Mouse (Mus musculus) embryonic facial prominence, embryonic 11.5 days (tissue): ENCODE measurements around the gene Tpcn2. TPM values are rescaled to one million over a fixed set of nuclear protein-coding genes. Genes with fewer than 3 reads are reported as not detected.

ENCODE experiments used
- ATAC-seq: fragments of 200-750 bp; cut with Nextera tagmentation; replicated peaks from 2 replicates; pipeline ENCODE4 v1.8.0; 2017; ENCODE audit warnings: low read depth; ENCODE audit not compliant: insufficient number of reproducible peaks, low FRiP score, low TSS enrichment
- DNase-seq: peaks from one replicate; pipeline ENCODE4 v3.0.0-alpha.2; 2015; ENCODE audit warnings: low spot score
- H3K27ac ChIP-seq: fragments of 300-500 bp; sonication (generic); replicated peaks from 2 replicates; pipeline ENCODE4 v1.5.1; 2014; ENCODE audit warnings: mild to moderate bottlenecking, low read depth, low read length, control low read depth
- H3K27me3 ChIP-seq: fragments of 300-500 bp; sonication (generic); 2 replicates; pipeline ENCODE4 v1.6.1; 2014; ENCODE audit warnings: mild to moderate bottlenecking, low read length, moderate library complexity, mixed read lengths; ENCODE audit not compliant: control insufficient read depth, insufficient read depth
- H3K36me3 ChIP-seq: fragments of 300-500 bp; sonication (generic); replicated peaks from 2 replicates; pipeline ENCODE4 v1.6.1; 2014; ENCODE audit warnings: low read depth, mild to moderate bottlenecking, low read length, moderate library complexity, mixed read lengths; ENCODE audit not compliant: control insufficient read depth, insufficient read depth
- H3K4me1 ChIP-seq: fragments of 300-500 bp; sonication (generic); 2 replicates; pipeline ENCODE4 v1.6.1; 2014; ENCODE audit warnings: low read length, mixed read lengths; ENCODE audit not compliant: control insufficient read depth, insufficient read depth
- H3K4me2 ChIP-seq: fragments of 300-500 bp; sonication (generic); 2 replicates; pipeline ENCODE4 v1.6.1; 2014; ENCODE audit warnings: low read depth, mild to moderate bottlenecking, control low read depth, low read length, moderate library complexity
- H3K4me3 ChIP-seq: fragments of 300-500 bp; sonication (generic); 2 replicates; pipeline ENCODE4 v1.5.1; 2014; ENCODE audit warnings: low read depth, low read length, control low read depth
- H3K9ac ChIP-seq: fragments of 300-500 bp; sonication (generic); replicated peaks from 2 replicates; pipeline ENCODE4 v1.6.1; 2014; ENCODE audit warnings: mild to moderate bottlenecking, control low read depth, low read length
- H3K9me3 ChIP-seq: fragments of 300-500 bp; sonication (generic); replicated peaks from 2 replicates; pipeline ENCODE4 v1.6.1; 2016; ENCODE audit warnings: mild to moderate bottlenecking, low read length, inconsistent platforms, mixed read lengths; ENCODE audit not compliant: control insufficient read depth
- WGBS: fragments of 180-500 bp; shearing (Covaris S2); extraction: QIAGEN DNeasy Blood & Tissue Kit; methylation state at CpG from one replicate; pipeline ENCODE4 v1.1.7; 2014; 5-methylcytosine and 5-hydroxymethylcytosine counted together
- polyA plus RNA-seq: library from polyadenylated mRNA; unstranded; fragments of >200 nt; fragmentation: Nextera tagmentation; extraction: Ambion mirVana; gene quantifications from 2 replicates; pipeline ENCODE4 v1.2.1, GENCODE M21; 2014

The Tpcn2 gene
- polyA plus RNA-seq, 1 experiment from 2014 or later, result 2.2 TPM

DNA sequence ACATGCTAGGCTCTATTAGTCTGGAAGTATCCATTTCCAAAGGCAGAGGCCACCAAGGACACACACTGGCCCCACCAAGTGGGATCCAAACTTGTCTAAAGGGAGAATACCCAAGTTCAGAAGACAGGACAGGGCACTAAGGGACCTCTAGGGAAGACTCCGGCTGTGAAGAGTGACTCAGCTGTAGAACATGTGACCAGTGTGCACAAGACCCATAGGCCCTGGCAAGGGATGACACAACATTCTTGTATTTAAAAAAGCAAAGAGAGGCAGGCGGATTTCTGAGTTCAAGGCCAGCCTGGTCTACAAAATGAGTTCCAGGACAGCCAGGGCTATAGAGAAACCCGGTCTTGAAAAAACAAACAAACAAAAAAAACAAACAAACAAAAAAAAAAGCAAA is 8.3 kb downstream of the Tpcn2 start:
- no peak for DNase-seq
- no peak overlapping the region for H3K4me2 ChIP-seq
- H3K27ac ChIP-seq, result no peak overlapping the region
- no peaks in the 10 kb centered on the region; the same call in none of the 2 replicates for H3K36me3 ChIP-seq
- no peak overlapping the region for H3K4me3 ChIP-seq
- H3K27me3 ChIP-seq, result no peaks in the 10 kb centered on the region
- H3K9me3 ChIP-seq, result no peaks in the 10 kb centered on the region
- ATAC-seq, result no peak
- 90% methylated on average over 3 of the region's 3 CpGs for WGBS
- H3K4me1 ChIP-seq, result no peaks in the 10 kb centered on the region
- H3K9ac ChIP-seq, result no peak overlapping the region

DNA sequence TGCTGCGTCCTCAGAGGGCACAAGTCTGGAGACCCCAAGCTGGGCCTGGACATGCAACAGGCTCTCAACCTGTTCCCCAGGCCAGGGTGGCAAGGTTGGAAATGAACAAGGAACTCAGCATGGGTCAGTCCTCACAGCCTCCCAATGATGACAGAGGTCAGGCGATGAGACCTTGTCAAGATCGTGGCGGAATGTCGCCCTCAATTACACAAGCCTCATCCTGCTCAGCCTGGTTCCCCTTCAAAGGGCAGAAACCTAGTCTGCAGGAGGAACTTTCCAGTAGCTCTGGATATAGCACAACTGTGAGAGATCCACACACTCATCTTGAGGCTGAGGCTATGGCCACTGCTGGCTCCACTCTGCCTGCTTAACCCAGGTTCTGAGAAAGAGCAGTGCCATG is 12.9 kb downstream of the Tpcn2 start:
- H3K9me3 ChIP-seq, result no peaks in the 10 kb centered on the region
- no peak for ATAC-seq
- no peak overlapping the region for H3K4me3 ChIP-seq
- H3K36me3 ChIP-seq, result no peaks in the 10 kb centered on the region; the same call in none of the 2 replicates
- H3K9ac ChIP-seq, result no peak overlapping the region
- H3K4me1 ChIP-seq, result no peaks in the 10 kb centered on the region
- no peak overlapping the region for H3K27ac ChIP-seq
- DNase-seq, result no peak
- 99% methylated on average over 5 of the region's 5 CpGs for WGBS
- no peak overlapping the region for H3K4me2 ChIP-seq
- no peaks in the 10 kb centered on the region for H3K27me3 ChIP-seq

DNA sequence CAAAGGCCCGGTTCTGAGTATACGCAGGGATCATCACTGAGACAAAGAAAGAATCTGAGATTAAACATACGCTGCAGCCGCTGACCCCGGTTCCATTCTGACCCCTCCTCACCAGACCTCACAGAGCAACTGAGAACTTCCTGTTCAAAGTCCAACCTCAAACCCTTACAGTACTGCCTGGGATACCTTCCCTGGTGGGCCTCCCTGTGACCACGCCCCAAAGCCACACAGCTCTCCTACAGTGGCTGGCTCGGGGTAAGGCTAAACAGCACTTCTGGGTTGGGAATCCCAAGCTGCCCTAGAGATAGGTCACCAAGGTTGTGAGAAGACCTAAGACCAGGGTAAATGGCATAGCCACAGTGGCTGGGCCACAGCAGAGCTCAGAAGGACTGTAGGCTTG is 14.9 kb downstream of the Tpcn2 start:
- Histone ChIP-seq H3K36me3 (no peaks in the 10 kb centered on the region; the same call in none of the 2 replicates), H3K9ac (no peak overlapping the region), H3K4me1 (no peaks in the 10 kb centered on the region), H3K27me3 (no peaks in the 10 kb centered on the region), H3K4me3 (no peak overlapping the region), H3K9me3 (no peaks in the 10 kb centered on the region), H3K4me2 (no peak overlapping the region), H3K27ac (no peak overlapping the region)
- DNase-seq (no peak), ATAC-seq (no peak)
- WGBS, result 93% methylated on average over 7 of the region's 7 CpGs

DNA sequence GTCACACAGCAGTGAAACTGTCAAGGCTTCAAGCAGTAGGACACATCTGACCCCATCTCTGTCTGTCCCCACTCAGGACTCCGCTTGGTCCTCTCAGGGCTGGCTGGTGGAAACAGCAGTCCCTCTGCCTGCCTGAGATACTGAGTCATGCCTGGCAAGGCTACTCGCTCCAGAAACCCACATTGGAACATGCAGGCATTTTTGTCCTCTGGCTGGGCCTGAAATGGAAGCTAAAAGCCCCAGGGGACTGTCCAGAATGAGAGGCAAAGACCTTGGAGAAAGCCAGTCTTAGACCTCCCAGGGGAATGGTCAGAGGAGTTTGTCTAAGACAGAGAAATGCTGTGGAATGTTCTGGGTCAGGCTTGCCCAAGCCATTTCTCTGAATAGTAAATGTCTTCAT is 17.8 kb downstream of the Tpcn2 start:
- ATAC-seq, result no peak
- no peaks in the 10 kb centered on the region for H3K36me3 ChIP-seq
- 74% methylated on average over 2 of the region's 2 CpGs for WGBS

DNA sequence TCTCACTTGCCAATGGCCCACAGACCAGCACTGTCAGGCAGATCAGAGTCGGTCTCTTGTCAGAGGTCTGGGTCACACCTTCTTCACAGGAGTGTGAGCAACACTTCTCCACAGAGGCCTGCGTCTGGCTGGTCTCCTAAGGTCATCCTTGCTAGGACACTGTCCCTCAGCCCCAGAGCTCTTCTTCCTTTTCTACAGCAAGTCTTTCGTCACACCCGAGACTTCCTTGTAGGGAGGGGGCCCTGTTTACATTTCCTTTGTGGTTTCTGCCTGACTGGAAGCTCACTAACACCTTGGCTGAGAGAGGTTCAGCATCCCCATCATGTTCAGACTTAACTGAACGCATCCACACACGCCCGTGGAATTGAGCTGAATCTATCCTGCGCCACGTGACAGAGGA is 19.6 kb downstream of the Tpcn2 start:
- no peak overlapping the region for H3K27ac ChIP-seq
- H3K9ac ChIP-seq, result no peak overlapping the region
- DNase-seq (no peak), ATAC-seq (no peak)
- 81% methylated on average over 9 of the region's 9 CpGs for WGBS
- H3K27me3 ChIP-seq, result no peaks in the 10 kb centered on the region
- H3K4me1 ChIP-seq, result no peaks in the 10 kb centered on the region
- no peaks in the 10 kb centered on the region for H3K36me3 ChIP-seq
- no peaks in the 10 kb centered on the region for H3K9me3 ChIP-seq
- no peak overlapping the region for H3K4me3 ChIP-seq
- H3K4me2 ChIP-seq, result no peak overlapping the region

More for the DNA sequence above, 17.8 kb downstream of the Tpcn2 start:
- no peak overlapping the region for H3K9ac ChIP-seq
- no peaks in the 10 kb centered on the region for H3K9me3 ChIP-seq
- no peak overlapping the region for H3K4me2 ChIP-seq
- H3K27me3 ChIP-seq, result no peaks in the 10 kb centered on the region
- H3K4me3 ChIP-seq, result no peak overlapping the region
- H3K4me1 ChIP-seq, result no peaks in the 10 kb centered on the region
- DNase-seq, result no peak
- H3K27ac ChIP-seq, result no peak overlapping the region

DNA sequence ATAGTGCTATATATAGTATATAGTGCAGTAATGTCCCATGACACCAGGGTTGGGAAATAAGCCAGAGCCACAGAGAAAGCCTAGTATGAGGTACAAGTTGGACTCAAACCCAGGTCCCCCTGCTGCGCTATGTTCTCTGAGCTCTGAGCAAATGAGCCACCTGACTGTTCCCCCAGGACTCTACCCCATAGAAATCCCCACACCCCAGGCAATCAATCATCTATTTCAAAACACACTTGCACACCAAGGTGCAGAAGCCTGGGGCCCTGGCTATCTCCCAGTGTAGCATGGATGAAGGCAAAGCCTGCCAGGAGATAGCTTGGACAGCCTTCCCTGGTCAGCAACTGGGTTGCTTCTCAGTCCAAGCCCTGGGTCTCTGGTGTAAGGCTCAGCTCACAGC is 27.7 kb downstream of the Tpcn2 start:
- no peak overlapping the region for H3K27ac ChIP-seq
- no peaks in the 10 kb centered on the region for H3K27me3 ChIP-seq
- no peaks in the 10 kb centered on the region for H3K9me3 ChIP-seq
- 100% methylated on average over 1 of the region's 1 CpGs for WGBS
- H3K4me3 ChIP-seq, result no peak overlapping the region
- H3K4me2 ChIP-seq, result no peak overlapping the region
- DNase-seq (no peak), ATAC-seq (no peak)
- no peaks in the 10 kb centered on the region for H3K4me1 ChIP-seq
- H3K36me3 ChIP-seq, result no peaks in the 10 kb centered on the region
- no peak overlapping the region for H3K9ac ChIP-seq

DNA sequence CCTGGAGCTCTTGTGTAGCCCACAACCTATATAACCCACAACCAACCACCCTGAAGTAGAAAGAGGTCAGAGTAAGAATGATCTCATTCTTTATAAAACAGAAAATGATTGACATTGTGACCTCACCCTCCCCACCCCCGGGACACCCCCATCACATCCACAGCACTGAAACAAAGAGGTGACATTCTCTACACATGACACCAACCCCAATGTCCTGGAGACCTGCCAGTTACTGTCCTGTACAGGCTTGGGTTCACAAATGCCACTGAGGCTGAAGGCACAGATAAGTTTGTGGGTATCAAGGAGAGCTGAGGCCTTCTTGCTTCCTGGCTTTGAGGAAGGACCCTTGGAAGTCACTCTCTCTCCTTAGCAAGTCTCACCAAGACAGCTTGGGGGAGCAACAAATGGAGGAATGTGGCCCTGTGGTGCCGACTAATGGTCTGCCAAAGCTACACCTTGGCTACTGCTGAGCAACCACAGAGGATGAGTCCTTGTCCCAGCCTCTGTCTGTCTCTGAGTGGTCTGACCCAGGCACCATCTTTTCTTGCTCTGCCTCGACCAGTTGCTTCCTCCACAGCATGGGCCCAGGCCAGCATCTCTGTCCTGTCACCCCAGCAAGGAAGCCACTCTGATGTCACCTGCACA is 29.7 kb downstream of the Tpcn2 start:
- H3K4me2 ChIP-seq, result no peak overlapping the region
- WGBS, result 66% methylated on average over 3 of the region's 3 CpGs
- H3K4me1 ChIP-seq, result no peaks in the 10 kb centered on the region
- H3K4me3 ChIP-seq, result no peak overlapping the region
- no peak overlapping the region for H3K27ac ChIP-seq
- no peaks in the 10 kb centered on the region for H3K36me3 ChIP-seq
- no peaks in the 10 kb centered on the region for H3K9me3 ChIP-seq
- ATAC-seq (no peak), DNase-seq (no peak)
- no peak overlapping the region for H3K9ac ChIP-seq
- no peaks in the 10 kb centered on the region for H3K27me3 ChIP-seq

DNA sequence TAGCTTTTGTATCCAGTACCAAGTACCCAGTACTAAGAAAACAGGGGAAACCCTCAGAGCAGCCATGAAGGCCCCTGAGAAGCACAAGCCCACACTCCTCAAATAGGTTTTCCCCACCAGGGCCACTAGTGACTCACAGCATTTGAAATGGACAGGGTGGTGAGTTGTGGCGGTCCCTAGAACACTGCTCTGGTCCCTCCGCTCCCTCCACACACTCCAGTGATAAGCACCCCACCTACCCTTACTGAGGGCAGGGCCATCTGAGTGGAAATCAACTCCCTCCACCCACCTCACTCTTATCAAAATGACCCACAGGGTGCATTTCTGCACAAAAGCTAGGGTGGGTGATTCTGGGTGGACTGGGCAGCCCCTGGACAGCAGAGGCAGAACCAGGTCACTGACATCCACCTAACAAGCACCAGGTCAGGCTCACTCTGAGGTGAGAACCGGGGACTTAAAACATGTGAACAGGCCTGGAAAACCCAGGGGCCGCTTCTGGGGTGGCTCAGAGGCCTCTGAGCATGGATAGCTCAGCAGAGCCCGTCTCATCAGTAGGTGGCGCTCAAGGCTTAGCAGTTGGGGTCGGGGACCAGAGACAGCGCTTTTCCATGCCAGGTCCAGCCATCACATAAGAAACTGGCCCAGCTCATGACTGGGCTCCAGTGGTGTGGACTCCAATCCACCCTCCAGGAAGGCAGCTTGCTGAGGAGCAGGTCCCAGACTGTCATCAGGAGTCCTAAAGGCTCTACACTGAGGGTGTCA is 30.9 kb downstream of the Tpcn2 start:
- no peaks in the 10 kb centered on the region for H3K36me3 ChIP-seq
- WGBS, result 28% methylated on average over 8 of the region's 8 CpGs
- H3K27ac ChIP-seq, result no peak overlapping the region
- ATAC-seq, result 0 out of 2 replicates have a peak, but pooled peaks have one; percentile 41
- H3K9ac ChIP-seq, result no peak overlapping the region
- H3K27me3 ChIP-seq, result no peaks in the 10 kb centered on the region
- H3K4me1 ChIP-seq, result no peaks in the 10 kb centered on the region
- H3K4me2 ChIP-seq, result no peak overlapping the region
- DNase-seq, result peak; percentile 90
- H3K4me3 ChIP-seq, result no peak overlapping the region
- no peaks in the 10 kb centered on the region for H3K9me3 ChIP-seq
